Mouse (Mus musculus): ENCODE measurements around the gene Tmtc3. TPM values are rescaled to one million over a fixed set of nuclear protein-coding genes. Genes with fewer than 3 reads are reported as not detected.
"Not testable (repeated sequence)": the region's sequence is repeated elsewhere in the genome, so short reads cannot be mapped to it uniquely, and the experiment has no call there.

Tmtc3 gene
- polyA plus RNA-seq, 1 experiment, result not detected

- TF ChIP-seq POLR2A (IDR thresholded peaks at IDR 0.05; ENCODE audit: insufficient read depth, low read depth, low read length) (no peak), CTCF (IDR thresholded peaks at IDR 0.05; ENCODE audit: insufficient read depth, low read depth, low read length) (no peak)
- WGBS, result 89% methylated on average over 3 of the region's 3 CpGs
- H3K4me1 ChIP-seq (ENCODE audit: control insufficient read depth, insufficient read depth, low read length), result 0 out of 2 replicates have a peak, but pooled peaks cover 2% of the 10 kb centered on the region
- H3K27ac ChIP-seq (ENCODE audit: insufficient read depth, low read depth, low read length), result no peak overlapping the region
- H3K4me3 ChIP-seq (ENCODE audit: insufficient read depth, low read depth, low read length), result no peak overlapping the region
Observed at GRCm38 (mm10) chr10:100479538-100479937, 7.6 kb downstream of the Tmtc3 start.

GRCm38 (mm10) chr10:100475040-100475439 is 12.1 kb downstream of the Tmtc3 start:
- TF ChIP-seq CTCF (IDR thresholded peaks at IDR 0.05; ENCODE audit: insufficient read depth, low read depth, low read length) (no peak), POLR2A (IDR thresholded peaks at IDR 0.05; ENCODE audit: insufficient read depth, low read depth, low read length) (no peak)
- no peaks in the 10 kb centered on the region for H3K4me1 ChIP-seq (ENCODE audit: control insufficient read depth, insufficient read depth, low read length)
- 45% methylated on average over 3 of the region's 3 CpGs for WGBS
- H3K27ac ChIP-seq (ENCODE audit: insufficient read depth, low read depth, low read length), result no peak overlapping the region
- H3K4me3 ChIP-seq (ENCODE audit: insufficient read depth, low read depth, low read length), result no peak overlapping the region

GRCm38 (mm10) chr10:100460515-100460914 is 26.6 kb downstream of the Tmtc3 start:
- Histone ChIP-seq H3K27ac (ENCODE audit: insufficient read depth, low read depth, low read length) (no peak overlapping the region), H3K4me3 (ENCODE audit: insufficient read depth, low read depth, low read length) (no peak overlapping the region), H3K4me1 (ENCODE audit: control insufficient read depth, insufficient read depth, low read length) (no peaks in the 10 kb centered on the region)
- TF ChIP-seq POLR2A (IDR thresholded peaks at IDR 0.05; ENCODE audit: insufficient read depth, low read depth, low read length) (no peak), CTCF (IDR thresholded peaks at IDR 0.05; ENCODE audit: insufficient read depth, low read depth, low read length) (no peak)

- TF ChIP-seq CTCF (IDR thresholded peaks at IDR 0.05; ENCODE audit: insufficient read depth, low read depth, low read length), result no peak
- no peak for TF ChIP-seq POLR2A (IDR thresholded peaks at IDR 0.05; ENCODE audit: insufficient read depth, low read depth, low read length)
- Histone ChIP-seq H3K4me1 (ENCODE audit: control insufficient read depth, insufficient read depth, low read length) (no peaks in the 10 kb centered on the region), H3K4me3 (ENCODE audit: insufficient read depth, low read depth, low read length) (no peak overlapping the region), H3K27ac (ENCODE audit: insufficient read depth, low read depth, low read length) (no peak overlapping the region)
Observed at GRCm38 (mm10) chr10:100449394-100449793, 37.8 kb downstream of the Tmtc3 start.

GRCm38 (mm10) chr10:100427592-100427991 is 59.6 kb downstream of the Tmtc3 start:
- TF ChIP-seq POLR2A (IDR thresholded peaks at IDR 0.05; ENCODE audit: insufficient read depth, low read depth, low read length) (no peak), CTCF (IDR thresholded peaks at IDR 0.05; ENCODE audit: insufficient read depth, low read depth, low read length) (no peak)

GRCm38 (mm10) chr10:100415566-100415965 is 71.6 kb downstream of the Tmtc3 start:
- WGBS, result 89% methylated on average over 7 of the region's 7 CpGs
- no peak overlapping the region for H3K27ac ChIP-seq (ENCODE audit: insufficient read depth, low read depth, low read length)
- no peak overlapping the region for H3K4me3 ChIP-seq (ENCODE audit: insufficient read depth, low read depth, low read length)
- TF ChIP-seq CTCF (IDR thresholded peaks at IDR 0.05; ENCODE audit: insufficient read depth, low read depth, low read length) (no peak), POLR2A (IDR thresholded peaks at IDR 0.05; ENCODE audit: insufficient read depth, low read depth, low read length) (no peak)
- no peaks in the 10 kb centered on the region for H3K4me1 ChIP-seq (ENCODE audit: control insufficient read depth, insufficient read depth, low read length)

More at GRCm38 (mm10) chr10:100427592-100427991, 59.6 kb downstream of the Tmtc3 start:
- H3K4me1 ChIP-seq (ENCODE audit: control insufficient read depth, insufficient read depth, low read length), result no peaks in the 10 kb centered on the region
- no peak overlapping the region for H3K27ac ChIP-seq (ENCODE audit: insufficient read depth, low read depth, low read length)
- H3K4me3 ChIP-seq (ENCODE audit: insufficient read depth, low read depth, low read length), result no peak overlapping the region
- 86% methylated on average over 2 of the region's 2 CpGs for WGBS

GRCm38 (mm10) chr10:100402301-100402700 is 84.8 kb downstream of the Tmtc3 start:
- H3K27ac ChIP-seq (ENCODE audit: insufficient read depth, low read depth, low read length); H3K4me3 ChIP-seq (ENCODE audit: insufficient read depth, low read depth, low read length); H3K4me1 ChIP-seq (ENCODE audit: control insufficient read depth, insufficient read depth, low read length): not testable (repeated sequence)
- 87% methylated on average over 6 of the region's 6 CpGs for WGBS

Other genes with a start within 250 kb of the Tmtc3 start
- gene Gm4301, start 151.7 kb downstream of the Tmtc3 start, polyA plus RNA-seq (2012; ENCODE audit: insufficient read depth, insufficient read length, low replicate concordance, missing spikeins), result not detected in 2 replicates
- gene Gm4302, start 146.5 kb downstream of the Tmtc3 start, polyA plus RNA-seq (2012; ENCODE audit: insufficient read depth, insufficient read length, low replicate concordance, missing spikeins), result not detected in 2 replicates
- not detected in 2 replicates for gene Gm4303, start 141.4 kb downstream of the Tmtc3 start, polyA plus RNA-seq (2012; ENCODE audit: insufficient read depth, insufficient read length, low replicate concordance, missing spikeins)
- gene Gm4305, start 136.3 kb downstream of the Tmtc3 start, polyA plus RNA-seq (2012; ENCODE audit: insufficient read depth, insufficient read length, low replicate concordance, missing spikeins), result not detected in 2 replicates
- not detected in 2 replicates for gene Gm4307, start 126.0 kb downstream of the Tmtc3 start, polyA plus RNA-seq (2012; ENCODE audit: insufficient read depth, insufficient read length, low replicate concordance, missing spikeins)
- not detected in 2 replicates for gene Gm4312, start 104.8 kb downstream of the Tmtc3 start, polyA plus RNA-seq (2012; ENCODE audit: insufficient read depth, insufficient read length, low replicate concordance, missing spikeins)
- not detected in 2 replicates for gene Cep290, start 208 bp upstream of the Tmtc3 start, polyA plus RNA-seq (2012; ENCODE audit: insufficient read depth, insufficient read length, low replicate concordance, missing spikeins)
- not detected in 2 replicates for gene 4930430F08Rik, start 103.1 kb upstream of the Tmtc3 start, polyA plus RNA-seq (2012; ENCODE audit: insufficient read depth, insufficient read length, low replicate concordance, missing spikeins)
- not detected in 2 replicates for gene 1700017N19Rik, start 103.1 kb upstream of the Tmtc3 start, polyA plus RNA-seq (2012; ENCODE audit: insufficient read depth, insufficient read length, low replicate concordance, missing spikeins)